ENCODE assay signal across 9 mouse cellular contexts in the genomic region with DNA sequence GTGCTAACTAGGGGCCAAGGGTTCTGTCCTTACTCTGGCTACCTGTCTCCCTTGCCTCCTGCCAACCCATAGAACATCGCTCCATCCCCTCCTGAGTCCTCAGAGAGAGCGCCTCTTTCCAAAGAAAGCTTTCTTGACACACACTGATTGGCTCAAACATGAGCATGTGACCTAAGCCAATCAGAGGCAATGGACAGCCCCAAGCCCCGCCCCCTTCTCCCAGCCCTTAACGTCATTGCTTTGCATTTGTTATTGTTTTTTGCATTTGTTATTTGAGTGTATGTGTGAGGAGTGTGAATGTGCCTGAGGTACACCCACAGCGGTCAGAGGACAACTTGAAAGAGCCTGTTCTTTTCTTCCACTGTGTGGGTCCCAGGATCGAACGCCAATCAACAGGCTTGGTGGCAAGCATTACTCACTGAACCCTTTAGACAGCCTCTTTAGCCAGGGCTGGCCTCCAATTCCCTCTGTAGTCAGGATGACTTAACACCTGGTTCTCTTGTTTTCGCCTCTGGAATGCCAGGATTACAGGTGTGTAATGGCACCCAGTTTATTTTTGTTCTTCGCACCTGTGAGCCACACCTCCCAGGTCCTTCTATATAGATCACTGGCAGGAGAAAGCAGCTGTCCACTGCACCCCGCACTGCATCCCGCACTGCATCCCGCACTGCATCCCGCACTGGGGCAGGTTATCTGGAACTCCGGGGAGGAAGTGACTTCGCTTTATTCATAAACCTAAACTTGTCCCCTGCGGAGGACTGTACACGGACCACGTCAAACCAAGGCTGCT. TPM values are rescaled to one million over a fixed set of nuclear protein-coding genes. Genes with fewer than 3 reads are reported as not detected.
DNase-seq lines count a peak whose midpoint lies in the region; ATAC-seq and TF ChIP-seq lines count a peak whose summit lies in the region.
"Had no signal": no experiment of that assay in that cellular context is flagged by ENCODE, and none has a peak within 500 bp of the region (broad histone marks: within the 10 kb centered on the region; RNA-seq: fewer than 3 reads in every experiment).

No protein-coding gene starts in this region.

- H3K36me3 ChIP-seq in lung, embryonic 14.5 days (ENCODE audit: insufficient read depth): no peaks in the 10 kb centered on the region
- no peaks in the 10 kb centered on the region for H3K36me3 ChIP-seq in embryonic facial prominence, embryonic 15.5 days
- no peaks in the 10 kb centered on the region; the same call in 1 of the 2 replicates for H3K36me3 ChIP-seq in limb, embryonic 12.5 days
- H3K36me3 ChIP-seq in stomach, embryonic 16.5 days (ENCODE audit: control insufficient read depth, insufficient read depth, low read length): no peaks in the 10 kb centered on the region

- H3K9ac ChIP-seq in lung, embryonic 14.5 days: no peak overlapping the region
- no peak overlapping the region for H3K9ac ChIP-seq in embryonic facial prominence, embryonic 15.5 days
- H3K9ac ChIP-seq in limb, embryonic 12.5 days (replicated peaks): 0 out of 2 replicates have a peak overlapping the region, but pooled peaks have one; percentile 31
- H3K9ac ChIP-seq in stomach, embryonic 16.5 days (ENCODE audit: low read length): no peak overlapping the region

- H3K27ac ChIP-seq in lung, embryonic 14.5 days (ENCODE audit: low read depth): no peak overlapping the region
- no peak overlapping the region for H3K27ac ChIP-seq in embryonic facial prominence, embryonic 15.5 days (replicated peaks)
- no peak overlapping the region for H3K27ac ChIP-seq in limb, embryonic 12.5 days
- H3K27ac ChIP-seq in stomach, embryonic 16.5 days (ENCODE audit: low read length): no peak overlapping the region

- ATAC-seq in lung, embryonic 14.5 days (ENCODE audit: insufficient read depth): peak; percentile 54
- ATAC-seq in embryonic facial prominence, embryonic 15.5 days (ENCODE audit: insufficient number of reproducible peaks, low FRiP score, low TSS enrichment, low read depth): no peak
- 0 out of 2 replicates have a peak, but pooled peaks have one; percentile 43 for ATAC-seq in limb, embryonic 12.5 days (ENCODE audit: insufficient number of reproducible peaks, insufficient read depth, low FRiP score, low TSS enrichment, low read depth)
- ATAC-seq in stomach, embryonic 16.5 days (ENCODE audit: insufficient read depth, low FRiP score): no peak
- ATAC-seq in monocyte, adult 5-6 weeks (replicated peaks; ENCODE audit: insufficient number of reproducible peaks, low FRiP score, low TSS enrichment, poor library complexity, severe bottlenecking): no peak

- no peaks in the 10 kb centered on the region for H3K9me3 ChIP-seq in lung, embryonic 14.5 days (ENCODE audit: low read depth, low read length)
- H3K9me3 ChIP-seq in embryonic facial prominence, embryonic 15.5 days (replicated peaks): no peaks in the 10 kb centered on the region
- no peaks in the 10 kb centered on the region for H3K9me3 ChIP-seq in limb, embryonic 12.5 days
- H3K9me3 ChIP-seq in stomach, embryonic 16.5 days (replicated peaks; ENCODE audit: control insufficient read depth, low read length): no peaks in the 10 kb centered on the region

- TF ChIP-seq CTCF in lung, embryonic 14.5 days (IDR thresholded peaks at IDR 0.05; ENCODE audit: low read depth): no peak

- peak; percentile 55 for DNase-seq in lung, embryonic 14.5 days
- no peak for DNase-seq in lung, postnatal 36 days
- no peak for DNase-seq in c-Kit-positive CD71-positive TER-119-positive erythroid progenitor cells, embryonic 14.5 days (ENCODE audit: low spot score)
- DNase-seq in left cerebral cortex, adult 9 months (ENCODE audit: low spot score in 2 of 2): no peak
- DNase-seq: adrenal gland, postnatal 14 days had no signal

- H3K27me3 ChIP-seq in lung, embryonic 14.5 days (ENCODE audit: insufficient read depth, low read length): no peaks in the 10 kb centered on the region
- no peaks in the 10 kb centered on the region for H3K27me3 ChIP-seq in embryonic facial prominence, embryonic 15.5 days
- no peaks in the 10 kb centered on the region for H3K27me3 ChIP-seq in limb, embryonic 12.5 days
- H3K27me3 ChIP-seq in stomach, embryonic 16.5 days (ENCODE audit: control insufficient read depth, insufficient read depth, low read length): no peaks in the 10 kb centered on the region

- no peaks in the 10 kb centered on the region for H3K4me1 ChIP-seq in lung, embryonic 14.5 days (ENCODE audit: insufficient read depth)
- H3K4me1 ChIP-seq in embryonic facial prominence, embryonic 15.5 days: peaks cover 31% of the 10 kb centered on the region
- peaks cover 22% of the 10 kb centered on the region for H3K4me1 ChIP-seq in limb, embryonic 12.5 days (replicated peaks)
- peaks cover 5% of the 10 kb centered on the region; the same call in 1 of the 2 replicates for H3K4me1 ChIP-seq in stomach, embryonic 16.5 days (ENCODE audit: control insufficient read depth, insufficient read depth, low read length)

- H3K4me3 ChIP-seq in lung, embryonic 14.5 days (ENCODE audit: low read depth, low read length): peak overlapping the region; percentile 19
- H3K4me3 ChIP-seq in embryonic facial prominence, embryonic 15.5 days (replicated peaks): peak overlapping the region; percentile 33
- H3K4me3 ChIP-seq in limb, embryonic 12.5 days (replicated peaks): peak overlapping the region; percentile 34
- H3K4me3 ChIP-seq in stomach, embryonic 16.5 days (replicated peaks; ENCODE audit: low read length): peak overlapping the region; percentile 17

- WGBS in lung, embryonic 14.5 days: 63% methylated on average over 18 of the region's 18 CpGs
- WGBS in embryonic facial prominence, embryonic 15.5 days: 63% methylated on average over 18 of the region's 18 CpGs
- WGBS in limb, embryonic 12.5 days: 51% methylated on average over 18 of the region's 18 CpGs
- 54% methylated on average over 18 of the region's 18 CpGs for WGBS in stomach, embryonic 16.5 days

- peak overlapping the region; percentile 55 for H3K4me2 ChIP-seq in lung, embryonic 14.5 days
- peak overlapping the region; percentile 41 for H3K4me2 ChIP-seq in embryonic facial prominence, embryonic 15.5 days (replicated peaks)
- peak overlapping the region; percentile 55 for H3K4me2 ChIP-seq in limb, embryonic 12.5 days
- H3K4me2 ChIP-seq in stomach, embryonic 16.5 days (ENCODE audit: low read depth, low read length): peak overlapping the region; percentile 32; the same call in 1 of the 2 replicates

RNA-seq across cellular contexts. Expression of a gene that starts 13.1 kb away (rescaled TPM):
- polyA plus RNA-seq in lung, embryonic 14.5 days (2014; fragmentation: Nextera tagmentation; extraction: Ambion mirVana): 51.4 and 58.0 TPM in 2 replicates
- 61.0 and 64.7 TPM in 2 replicates for polyA plus RNA-seq in embryonic facial prominence, embryonic 15.5 days (2015; fragmentation: Nextera tagmentation; extraction: Ambion mirVana)
- polyA plus RNA-seq in limb, embryonic 12.5 days (2016; fragmentation: Nextera tagmentation; extraction: Ambion mirVana): 36.0 and 36.5 TPM in 2 replicates
- 60.6 and 61.4 TPM in 2 replicates for polyA plus RNA-seq in stomach, embryonic 16.5 days (2015; fragmentation: Nextera tagmentation; extraction: Ambion mirVana)
- total RNA-seq in monocyte, adult 5-6 weeks (2017): 67.9 to 84.6 TPM (median 77.1 TPM) in 3 replicates

Comparison
In these comparisons a context has a peak if more than half of its experiments do, and no peak if none do; other contexts are left out.
1. ATAC-seq: peak in lung, embryonic 14.5 days (single experiment) and limb, embryonic 12.5 days (single experiment); none in embryonic facial prominence, embryonic 15.5 days (single experiment), stomach, embryonic 16.5 days (single experiment) and monocyte, adult 5-6 weeks (single experiment).
2. Peak in every context shown above with its lines, with median percentiles within 50 percentile points of each other: H3K4me2 ChIP-seq and H3K4me3 ChIP-seq.